Mouse (Mus musculus): ENCODE results near the gene St6galnac4.

St6galnac4 gene

DNA sequence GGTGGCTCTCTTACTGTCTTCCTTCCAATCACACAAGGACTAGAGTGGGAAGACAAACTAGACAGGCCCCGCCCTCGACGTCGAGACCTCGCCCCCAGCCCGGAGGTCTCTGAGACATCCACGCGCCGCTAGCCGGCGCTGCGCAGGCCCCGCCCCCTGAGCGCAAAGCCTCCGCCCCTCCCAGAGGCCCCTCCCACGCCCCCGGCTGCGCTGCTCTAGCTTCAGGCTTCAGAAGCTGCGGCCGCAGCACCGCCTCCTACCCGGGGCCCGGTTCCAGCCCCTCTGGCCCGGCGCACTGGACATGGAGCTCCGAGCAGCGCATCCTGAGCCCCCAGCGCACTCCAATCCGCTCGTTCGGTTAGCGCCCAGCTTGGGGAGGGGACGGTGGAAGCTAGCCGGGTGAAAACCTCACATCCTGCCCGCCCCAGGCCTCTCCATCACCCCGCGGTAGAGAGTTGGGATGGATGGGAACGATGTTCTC, at the start of gene St6galnac4:
St6galnac4 (plus strand) TSS at position 225 of the 481 bp plus-strand sequence.
- DNase-seq (ENCODE audit: low spot score), result peak; percentile 90

DNA sequence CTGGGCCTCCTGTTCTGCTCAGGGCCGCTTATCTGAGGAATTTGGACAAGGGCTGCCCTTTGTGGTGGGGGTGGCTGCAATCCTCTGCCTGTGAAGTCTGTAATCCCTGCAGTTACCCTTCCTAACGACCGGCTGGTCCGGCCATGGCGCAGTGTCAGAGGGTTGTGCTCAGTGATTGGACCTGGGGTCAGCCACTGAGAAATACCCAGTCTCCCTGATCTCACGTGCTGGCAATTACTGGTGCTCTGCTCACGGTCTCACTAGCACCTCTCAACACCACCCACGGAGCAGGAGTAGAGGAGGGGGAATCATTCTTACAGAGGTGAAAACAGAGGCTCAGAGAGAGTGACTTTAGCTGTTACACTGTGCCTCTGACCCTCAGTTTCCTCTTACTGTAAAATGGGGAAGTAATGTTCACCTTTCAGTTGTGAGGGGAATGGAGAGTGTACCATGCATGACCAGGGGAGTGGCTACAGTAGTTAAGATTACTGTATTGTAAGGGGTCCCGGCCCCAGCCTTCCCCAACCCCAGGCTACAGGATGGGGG, 49.5 kb upstream of the St6galnac4 start:
- no peak for DNase-seq (ENCODE audit: low spot score)

- DNase-seq (ENCODE audit: low spot score), result no peak
Observed at GRCm38 (mm10) chr2:32537941-32538340, 49.0 kb upstream of the St6galnac4 start.

GRCm38 (mm10) chr2:32538461-32538860, 48.4 kb upstream of the St6galnac4 start:
- DNase-seq (ENCODE audit: low spot score), result no peak

DNA sequence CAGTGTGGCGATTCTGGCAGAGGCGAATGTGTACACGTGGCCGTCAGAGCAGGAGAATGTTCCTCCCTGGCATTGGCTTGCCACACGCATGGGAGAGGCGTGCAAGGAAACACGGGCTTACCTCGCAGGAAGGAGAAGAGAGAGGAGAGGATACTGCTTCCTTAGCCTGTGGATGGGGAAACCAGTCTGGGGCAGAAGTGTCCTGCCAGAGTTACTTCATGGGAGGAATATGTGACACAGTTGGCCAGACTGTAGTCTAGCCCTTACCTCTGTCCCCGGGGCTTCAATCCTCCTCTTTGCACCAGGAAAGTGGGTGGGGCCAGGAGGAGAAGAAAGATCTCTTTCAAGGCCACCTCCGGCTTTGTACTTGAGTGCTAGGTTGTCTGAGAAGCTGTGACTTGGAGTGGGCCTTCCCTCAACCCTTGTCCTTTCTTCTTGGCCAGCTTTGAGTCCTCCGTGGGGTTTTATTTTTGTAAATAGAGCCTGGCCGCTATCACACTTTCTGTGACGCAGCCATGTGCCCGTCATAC, 47.4 kb upstream of the St6galnac4 start:
- no peak for DNase-seq (ENCODE audit: low spot score)

DNA sequence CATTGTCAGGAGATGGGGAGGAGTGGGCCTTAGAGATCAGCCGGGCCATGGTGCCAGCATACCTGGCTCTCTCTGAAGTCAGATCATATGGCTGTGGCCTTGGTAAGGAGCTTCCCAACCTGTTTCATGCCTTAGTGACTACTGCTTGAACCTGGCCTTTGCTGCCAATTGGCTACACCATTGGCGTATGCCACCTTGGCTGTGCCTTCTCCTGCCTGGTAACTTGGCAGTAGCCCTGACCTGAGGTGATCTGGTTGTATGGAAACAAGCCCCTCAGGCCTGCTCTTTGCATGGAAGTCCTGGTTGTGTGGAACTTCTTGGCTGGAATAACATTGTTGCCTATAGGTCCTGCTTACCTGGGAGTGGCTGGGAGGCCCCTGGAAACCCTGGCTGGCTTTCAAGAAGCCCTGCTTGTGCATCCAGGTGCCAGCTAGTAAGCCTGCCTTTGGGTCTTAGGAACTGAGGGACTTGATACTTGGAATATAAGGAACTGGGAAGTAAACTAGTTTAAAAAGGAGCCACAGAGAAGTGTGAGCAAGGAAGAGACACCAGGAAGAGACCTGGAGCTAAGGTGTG, 45.5 kb upstream of the St6galnac4 start:
- DNase-seq (ENCODE audit: low spot score), result no peak

GRCm38 (mm10) chr2:32541986-32542573, 44.8 kb upstream of the St6galnac4 start:
- no peak for DNase-seq (ENCODE audit: low spot score)

DNA sequence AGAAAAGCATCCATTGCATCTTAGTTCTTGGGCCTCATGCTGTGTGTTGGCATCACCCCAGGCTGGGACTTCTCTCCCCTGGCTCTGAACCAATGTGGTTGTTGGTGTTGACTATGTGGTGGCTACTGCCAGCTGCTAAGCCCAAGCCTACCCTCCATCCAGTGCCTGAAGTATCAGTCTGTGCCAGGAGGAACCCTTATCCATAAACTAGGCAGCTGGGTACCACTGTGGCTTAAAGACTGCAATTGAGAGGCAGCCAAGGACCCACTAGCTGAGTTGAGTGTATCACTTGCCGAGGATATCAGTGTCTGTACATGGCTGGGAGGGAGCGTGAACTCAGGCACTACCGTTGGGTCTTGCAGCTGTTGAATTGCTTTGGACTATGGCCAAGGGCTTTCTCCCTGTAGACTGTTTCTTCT, 43.9 kb upstream of the St6galnac4 start:
- peak; percentile 59 for DNase-seq (ENCODE audit: low spot score)

- no peak for DNase-seq (ENCODE audit: low spot score)
Observed at GRCm38 (mm10) chr2:32546951-32547350, 39.9 kb upstream of the St6galnac4 start.

GRCm38 (mm10) chr2:32547380-32547779, 39.5 kb upstream of the St6galnac4 start:
- DNase-seq (ENCODE audit: low spot score), result no peak

DNA sequence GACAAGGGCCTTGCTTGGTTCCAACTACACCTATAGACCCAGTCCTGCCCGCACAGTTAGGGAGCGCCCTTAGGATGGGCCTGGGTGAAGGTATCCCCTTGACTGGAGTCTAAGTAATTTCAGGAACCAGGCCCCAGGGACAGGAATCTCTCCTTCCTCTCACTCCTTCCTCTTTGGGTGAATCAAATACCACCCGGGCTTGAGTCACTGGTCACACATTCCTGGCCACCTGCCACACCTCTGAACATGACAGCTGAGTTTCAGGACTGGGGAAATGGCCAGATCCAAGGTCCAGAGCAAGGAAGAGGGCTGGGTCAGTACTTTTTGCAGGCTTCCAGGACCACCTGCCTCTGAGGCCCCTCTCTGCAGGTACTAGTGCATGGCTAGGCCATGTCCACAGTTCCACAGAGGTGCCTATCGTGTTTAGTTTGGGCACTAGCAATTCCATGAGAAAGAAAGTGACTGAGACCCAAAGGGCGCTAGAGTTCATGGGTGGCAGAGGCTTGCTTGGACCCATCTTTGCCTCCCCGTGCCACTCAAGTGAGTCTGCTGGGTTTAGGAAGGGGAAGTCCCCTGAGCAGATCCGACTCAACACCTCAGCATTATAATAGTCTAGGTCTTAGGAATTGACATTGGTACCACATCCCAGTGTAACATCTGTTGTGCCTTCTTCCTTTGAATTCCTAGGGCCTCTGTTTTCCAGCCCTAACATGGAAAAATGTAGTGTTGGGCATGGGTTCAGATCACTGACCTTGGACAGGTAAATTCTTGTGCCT, 38.7 kb upstream of the St6galnac4 start:
- no peak for DNase-seq (ENCODE audit: low spot score)

DNA sequence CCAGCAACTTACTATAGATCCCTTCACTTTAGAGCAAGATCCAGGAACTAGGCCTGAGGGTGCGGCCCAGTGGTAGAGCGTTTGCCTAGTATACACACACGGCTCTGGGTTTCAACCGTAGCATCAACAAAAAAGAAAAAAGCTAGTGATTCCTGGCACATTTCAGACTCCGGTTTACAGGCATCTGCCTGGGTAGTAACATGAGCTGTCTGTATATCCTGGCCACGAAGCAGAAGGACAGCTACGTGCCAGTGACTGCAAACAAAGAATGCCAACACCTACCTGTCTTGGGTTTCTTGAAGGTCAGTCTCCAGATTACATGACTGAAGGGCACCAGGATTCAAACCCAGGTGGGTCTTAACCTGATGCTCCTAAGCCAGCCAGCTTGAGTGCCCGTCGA, 37.7 kb upstream of the St6galnac4 start:
- DNase-seq (ENCODE audit: low spot score), result no peak

- no peak for DNase-seq (ENCODE audit: low spot score)
Observed at GRCm38 (mm10) chr2:32549764-32550163, 37.1 kb upstream of the St6galnac4 start.

DNA sequence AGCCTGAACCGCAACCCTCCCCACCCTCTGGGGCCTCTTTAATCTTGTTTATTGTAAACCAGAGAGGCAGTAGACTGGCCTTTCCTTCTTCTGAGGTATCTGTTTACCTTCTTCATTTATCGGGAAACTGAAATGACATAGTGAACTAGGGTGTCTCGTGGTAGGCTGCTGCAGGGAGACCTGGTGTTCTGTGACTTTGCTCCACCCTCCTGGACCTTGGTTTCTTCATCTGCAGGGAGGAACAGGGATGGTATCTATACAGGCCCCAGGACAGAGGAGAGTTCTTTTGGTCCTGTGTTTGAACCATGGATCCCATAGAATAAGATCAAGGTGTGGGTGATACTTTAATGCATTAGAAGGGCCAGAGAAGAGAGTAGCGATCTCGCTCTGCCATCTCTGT, 35.7 kb upstream of the St6galnac4 start:
- no peak for DNase-seq (ENCODE audit: low spot score)

GRCm38 (mm10) chr2:32553592-32554148, 33.2 kb upstream of the St6galnac4 start:
- DNase-seq (ENCODE audit: low spot score), result no peak

DNA sequence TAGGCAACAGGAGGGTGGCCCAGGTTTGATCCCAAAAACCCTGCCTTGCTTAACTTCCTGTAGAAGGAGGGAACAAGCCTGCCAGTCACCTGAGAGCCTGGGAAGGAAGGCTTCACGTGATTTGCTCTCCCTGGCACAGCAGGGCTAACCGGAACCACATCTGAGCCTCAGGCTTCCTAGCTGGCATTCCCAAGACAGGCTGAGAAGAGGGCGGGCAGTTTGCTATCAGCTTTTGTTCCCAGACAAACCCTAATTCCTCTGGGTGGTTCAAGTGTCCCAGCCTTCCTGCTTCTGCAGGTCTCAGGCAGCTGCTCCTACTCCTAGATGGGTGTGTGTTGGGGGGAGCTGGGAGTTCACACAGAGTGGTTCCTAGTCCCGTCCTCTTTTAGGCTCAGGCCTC, 31.4 kb upstream of the St6galnac4 start:
- no peak for DNase-seq (ENCODE audit: low spot score)

GRCm38 (mm10) chr2:32556019-32556418, 30.9 kb upstream of the St6galnac4 start:
- DNase-seq (ENCODE audit: low spot score), result no peak

GRCm38 (mm10) chr2:32559570-32559969, 27.3 kb upstream of the St6galnac4 start:
- DNase-seq (ENCODE audit: low spot score), result peak; percentile 70

- DNase-seq (ENCODE audit: low spot score), result peak; percentile 70
Observed at GRCm38 (mm10) chr2:32566536-32567063, 20.3 kb upstream of the St6galnac4 start.

DNA sequence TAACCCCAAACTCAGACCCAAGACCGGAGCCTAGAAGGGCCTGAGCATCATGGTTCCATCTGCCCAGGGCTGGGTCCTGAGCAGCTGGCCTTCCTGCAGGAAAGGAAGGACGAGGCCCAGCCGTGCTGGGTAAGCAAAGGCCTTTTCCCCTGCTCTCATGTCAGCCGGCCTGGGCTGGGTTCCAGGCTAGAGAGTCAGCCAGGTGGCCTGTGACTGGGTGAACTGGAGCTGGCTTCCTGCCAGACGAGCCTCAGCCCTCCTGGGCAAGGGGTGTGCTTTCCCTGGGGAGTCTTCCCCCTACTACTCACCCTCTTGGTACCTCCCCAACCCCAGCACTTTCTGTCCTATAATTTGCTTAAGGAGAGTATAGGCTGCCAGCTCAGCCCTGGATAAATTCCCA, 18.7 kb upstream of the St6galnac4 start:
- DNase-seq (ENCODE audit: low spot score), result no peak

DNA sequence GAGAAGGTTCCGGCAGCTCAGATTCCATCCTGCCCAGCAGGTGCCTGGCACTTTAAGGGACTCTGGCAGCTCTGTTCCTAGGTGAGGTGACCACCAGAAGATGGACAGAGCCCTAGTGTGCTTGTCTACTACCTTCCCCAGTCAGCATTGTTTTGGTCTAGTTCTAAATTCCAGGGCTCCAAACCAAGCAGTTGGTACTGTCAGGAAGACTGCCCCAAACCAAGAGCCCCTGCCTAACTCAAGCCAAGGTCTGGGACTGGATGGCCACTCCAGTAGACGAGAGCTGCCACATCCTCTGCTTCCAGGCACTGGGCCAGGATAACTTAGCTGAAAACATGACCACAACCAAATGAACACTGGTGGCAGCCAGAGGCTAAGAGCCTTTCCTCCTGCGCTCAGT, 18.0 kb upstream of the St6galnac4 start:
- no peak for DNase-seq (ENCODE audit: low spot score)
